Mouse (Mus musculus) MEL (cell line): ENCODE measurements around the gene Col1a1. TPM values are rescaled to one million over a fixed set of nuclear protein-coding genes. Genes with fewer than 3 reads are reported as not detected.

Source experiments
- DNase-seq: peaks from one replicate; pipeline ENCODE4 v3.0.0; 2011; ENCODE audit warnings: low read depth, low spot score
- H3K27ac ChIP-seq: 2 replicates; pipeline ENCODE4 v1.5.1; 2012; ENCODE audit warnings: low read depth, mild to moderate bottlenecking, control low read depth, low read length, moderate library complexity; ENCODE audit not compliant: control insufficient read depth
- H3K27me3 ChIP-seq, 2 experiments: fragments of 150-350 bp in 1 of 2; sonication (generic) in 1 of 2; 2 replicates each; pipeline ENCODE4 v1.6.1; 2012; ENCODE audit warnings: low read length in 2 of 2, mild to moderate bottlenecking in 2 of 2, improper control_type of control experiment in 1 of 2, moderate library complexity in 1 of 2; ENCODE audit not compliant: insufficient read depth in 2 of 2, control insufficient read depth in 1 of 2
- H3K36me3 ChIP-seq, 2 experiments: 2 replicates each; pipeline ENCODE4 v1.6.1; 2012 to 2014; ENCODE audit warnings: low read length in 2 of 2, improper control_type of control experiment in 1 of 2, inconsistent platforms in 1 of 2, mild to moderate bottlenecking in 1 of 2; ENCODE audit not compliant: insufficient read depth in 2 of 2, control insufficient read depth in 1 of 2
- H3K4me1 ChIP-seq, 2 experiments: fragments of 150-350 bp in 1 of 2; sonication (generic) in 1 of 2; 2 replicates each; pipeline ENCODE4 v1.6.1; 2012; ENCODE audit warnings: low read length in 2 of 2, improper control_type of control experiment in 1 of 2, mild to moderate bottlenecking in 1 of 2; ENCODE audit not compliant: insufficient read depth in 2 of 2, control insufficient read depth in 1 of 2
- H3K4me3 ChIP-seq, 2 experiments: fragments of 150-350 bp in 1 of 2; sonication (generic) in 1 of 2; 2 replicates each; pipeline ENCODE4 v1.5.1; 2012; ENCODE audit warnings: low read depth in 2 of 2, low read length in 2 of 2, mild to moderate bottlenecking in 2 of 2, moderate library complexity in 2 of 2, control low read depth in 1 of 2, improper control_type of control experiment in 1 of 2; ENCODE audit not compliant: control insufficient read depth in 1 of 2, insufficient read depth in 1 of 2
- H3K79me2 ChIP-seq: 2 replicates; pipeline ENCODE4 v1.6.1; 2012; ENCODE audit warnings: mild to moderate bottlenecking, low read length, moderate library complexity; ENCODE audit not compliant: control insufficient read depth, poor library complexity, insufficient read depth
- H3K9ac ChIP-seq: 2 replicates; pipeline ENCODE4 v1.6.1; 2012; ENCODE audit warnings: low read depth, mild to moderate bottlenecking, control low read depth, low read length, moderate library complexity; ENCODE audit not compliant: control insufficient read depth, poor library complexity, severe bottlenecking
- H3K9me3 ChIP-seq: fragments of 150-350 bp; sonication (generic); replicated peaks from 2 replicates; pipeline ENCODE4 v1.6.1; 2012; ENCODE audit warnings: mild to moderate bottlenecking, low read length, improper control_type of control experiment, moderate library complexity; ENCODE audit not compliant: insufficient read depth
- BHLHE40 ChIP-seq: IDR thresholded peaks from 2 replicates; pipeline ENCODE4 v1.6.1; 2012; ENCODE audit warnings: low read depth, mild to moderate bottlenecking, inconsistent platforms, low read length, improper control_type of control experiment, borderline replicate concordance
- CHD1 ChIP-seq: IDR thresholded peaks from 2 replicates; pipeline ENCODE4 v1.6.1; 2012; ENCODE audit warnings: low read depth, mild to moderate bottlenecking, inconsistent platforms, low read length, improper control_type of control experiment
- CHD2 ChIP-seq: IDR thresholded peaks from 2 replicates; pipeline ENCODE4 v1.6.1; 2011; ENCODE audit warnings: low read length, improper control_type of control experiment
- CTCF ChIP-seq, 3 experiments: IDR thresholded peaks in 2 of 3; conservative IDR thresholded peaks in 1 of 3; 2 replicates each; pipeline ENCODE4 v1.5.1; 2011 to 2012; ENCODE audit warnings: low read length in 3 of 3, low read depth in 2 of 3, mild to moderate bottlenecking in 2 of 3, improper control_type of control experiment in 1 of 3, inconsistent platforms in 1 of 3, mixed read lengths in 1 of 3, moderate library complexity in 1 of 3; ENCODE audit not compliant: control insufficient read depth in 1 of 3, insufficient read depth in 1 of 3, poor library complexity in 1 of 3, severe bottlenecking in 1 of 3
- ELF1 ChIP-seq: IDR thresholded peaks from 2 replicates; pipeline ENCODE4 v1.6.1; 2014; ENCODE audit warnings: low read depth, mild to moderate bottlenecking, inconsistent platforms, low read length, improper control_type of control experiment, moderate library complexity
- EP300 ChIP-seq, 2 experiments: IDR thresholded peaks; 2 replicates each; pipeline ENCODE4 v1.6.1; 2011; ENCODE audit warnings: improper control_type of control experiment in 2 of 2, low read length in 2 of 2, low read depth in 1 of 2, mild to moderate bottlenecking in 1 of 2
- ETS1 ChIP-seq: IDR thresholded peaks from 2 replicates; pipeline ENCODE4 v1.6.1; 2012; ENCODE audit warnings: low read depth, mild to moderate bottlenecking, inconsistent platforms, low read length, improper control_type of control experiment, moderate library complexity
- GABPA ChIP-seq: IDR thresholded peaks from 2 replicates; pipeline ENCODE4 v1.6.1; 2012; ENCODE audit warnings: low read depth, mild to moderate bottlenecking, inconsistent platforms, low read length, improper control_type of control experiment, moderate library complexity
- GATA1 ChIP-seq: IDR thresholded peaks from 2 replicates; pipeline ENCODE4 v1.6.1; 2011; ENCODE audit warnings: low read depth, low read length, improper control_type of control experiment
- HCFC1 ChIP-seq: IDR thresholded peaks from 2 replicates; pipeline ENCODE4 v1.6.1; 2012; ENCODE audit warnings: low read depth, mild to moderate bottlenecking, inconsistent platforms, low read length, improper control_type of control experiment, moderate library complexity
- JUND ChIP-seq: IDR thresholded peaks from 2 replicates; pipeline ENCODE4 v1.6.1; 2011; ENCODE audit warnings: low read depth, mild to moderate bottlenecking, improper control_type of control experiment, low read length
- KAT2A ChIP-seq: conservative IDR thresholded peaks from 2 replicates; pipeline ENCODE4 v1.6.1; 2012; ENCODE audit warnings: low read depth, low read length, improper control_type of control experiment, inconsistent platforms
- MAX ChIP-seq: IDR thresholded peaks from 2 replicates; pipeline ENCODE4 v1.6.1; 2011; ENCODE audit warnings: low read length, improper control_type of control experiment
- MAZ ChIP-seq: IDR thresholded peaks from 2 replicates; pipeline ENCODE4 v1.6.1; 2012; ENCODE audit warnings: low read depth, mild to moderate bottlenecking, inconsistent platforms, low read length, improper control_type of control experiment
- MEF2A ChIP-seq: IDR thresholded peaks from 2 replicates; pipeline ENCODE4 v1.6.1; 2014; ENCODE audit warnings: low read depth, mild to moderate bottlenecking, inconsistent platforms, low read length, improper control_type of control experiment; ENCODE audit not compliant: poor library complexity, insufficient replicate concordance, severe bottlenecking; ENCODE audit errors: extremely low read depth
- MXI1 ChIP-seq: IDR thresholded peaks from 2 replicates; pipeline ENCODE4 v1.6.1; 2011; ENCODE audit warnings: mild to moderate bottlenecking, low read depth, low read length, improper control_type of control experiment
- MYB ChIP-seq: IDR thresholded peaks from 2 replicates; pipeline ENCODE4 v1.6.1; 2011; ENCODE audit warnings: mild to moderate bottlenecking, low read depth, low read length, improper control_type of control experiment
- MYC ChIP-seq: IDR thresholded peaks from 2 replicates; pipeline ENCODE4 v1.6.1; 2011; ENCODE audit warnings: low read depth, mild to moderate bottlenecking, low read length, improper control_type of control experiment, moderate library complexity
- NELFE ChIP-seq: IDR thresholded peaks from 2 replicates; pipeline ENCODE4 v1.6.1; 2011; ENCODE audit warnings: low read depth, low read length, improper control_type of control experiment
- NRF1 ChIP-seq: IDR thresholded peaks from 2 replicates; pipeline ENCODE4 v1.6.1; 2014; ENCODE audit warnings: low read depth, mild to moderate bottlenecking, inconsistent platforms, low read length, improper control_type of control experiment, moderate library complexity; ENCODE audit not compliant: poor library complexity, insufficient read depth, severe bottlenecking
- POLR2A ChIP-seq, 2 experiments: IDR thresholded peaks; 2 replicates each; pipeline ENCODE4 v1.6.1; 2011 to 2012; ENCODE audit warnings: low read length in 2 of 2, mild to moderate bottlenecking in 2 of 2, control low read depth in 1 of 2, improper control_type of control experiment in 1 of 2, low read depth in 1 of 2, moderate library complexity in 1 of 2; ENCODE audit not compliant: control insufficient read depth in 1 of 2, insufficient read depth in 1 of 2, poor library complexity in 1 of 2
- POLR2AphosphoS2 ChIP-seq: IDR thresholded peaks from 2 replicates; pipeline ENCODE4 v1.6.1; 2011; ENCODE audit warnings: low read length, improper control_type of control experiment
- POLR2AphosphoS5 ChIP-seq: IDR thresholded peaks from 2 replicates; pipeline ENCODE4 v1.6.1; 2012; ENCODE audit warnings: low read depth, borderline replicate concordance, mild to moderate bottlenecking, inconsistent platforms, low read length, moderate library complexity, mixed read lengths
- RAD21 ChIP-seq: IDR thresholded peaks from 2 replicates; pipeline ENCODE4 v1.6.1; 2011; ENCODE audit warnings: mild to moderate bottlenecking, low read depth, low read length, improper control_type of control experiment
- RCOR1 ChIP-seq: IDR thresholded peaks from 2 replicates; pipeline ENCODE4 v1.6.1; 2012; ENCODE audit warnings: low read depth, mild to moderate bottlenecking, inconsistent platforms, low read length, improper control_type of control experiment
- SIN3A ChIP-seq: IDR thresholded peaks from 2 replicates; pipeline ENCODE4 v1.6.1; 2012; ENCODE audit warnings: low read length, improper control_type of control experiment, inconsistent platforms
- SMC3 ChIP-seq: IDR thresholded peaks from 2 replicates; pipeline ENCODE4 v1.6.1; 2011; ENCODE audit warnings: low read depth, low read length, improper control_type of control experiment
- TAL1 ChIP-seq: IDR thresholded peaks from 2 replicates; pipeline ENCODE4 v1.6.1; 2012; ENCODE audit warnings: mild to moderate bottlenecking, inconsistent platforms, low read length, moderate library complexity, mixed read lengths
- TCF12 ChIP-seq: IDR thresholded peaks from 2 replicates; pipeline ENCODE4 v1.6.1; 2014; ENCODE audit warnings: low read depth, mild to moderate bottlenecking, inconsistent platforms, low read length, improper control_type of control experiment, moderate library complexity
- USF1 ChIP-seq: IDR thresholded peaks from 2 replicates; pipeline ENCODE4 v1.6.1; 2014; ENCODE audit warnings: low read depth, mild to moderate bottlenecking, inconsistent platforms, low read length, improper control_type of control experiment, moderate library complexity
- USF2 ChIP-seq, 2 experiments: IDR thresholded peaks; 2 replicates each; pipeline ENCODE4 v1.6.1; 2011 to 2012; ENCODE audit warnings: improper control_type of control experiment in 2 of 2, low read length in 2 of 2, borderline replicate concordance in 1 of 2, inconsistent platforms in 1 of 2, low read depth in 1 of 2, mild to moderate bottlenecking in 1 of 2; ENCODE audit not compliant: insufficient read depth in 1 of 2
- ZC3H11A ChIP-seq: IDR thresholded peaks from 2 replicates; pipeline ENCODE4 v1.6.1; 2012; ENCODE audit warnings: low read depth, mild to moderate bottlenecking, inconsistent platforms, low read length, improper control_type of control experiment
- ZKSCAN1 ChIP-seq: IDR thresholded peaks from 2 replicates; pipeline ENCODE4 v1.6.1; 2012; ENCODE audit warnings: low read depth, mild to moderate bottlenecking, inconsistent platforms, low read length, improper control_type of control experiment, moderate library complexity
- ZNF384 ChIP-seq: IDR thresholded peaks from 2 replicates; pipeline ENCODE4 v1.6.1; 2012; ENCODE audit warnings: low read depth, mild to moderate bottlenecking, inconsistent platforms, low read length, improper control_type of control experiment
- polyA plus RNA-seq, 2 experiments: library from polyadenylated mRNA; stranded (reverse) in 1 of 2; unstranded in 1 of 2; fragments of >175 nt in 1 of 2; fragments of >200 nt in 1 of 2; gene quantifications; 2 replicates each; pipeline versions ENCODE4 v1.2.1 to v1.2.4; 2012; ENCODE audit warnings: low replicate concordance in 2 of 2, low read depth in 1 of 2; ENCODE audit not compliant: insufficient read length in 2 of 2, insufficient read depth in 1 of 2, missing spikeins in 1 of 2
- total RNA-seq: library from RNA; depleted of rRNA; stranded (reverse); fragments of 300-350 nt; gene quantifications from 2 replicates; pipeline ENCODE4 v1.2.3, GENCODE M21; 2012

Gene Col1a1
- total and polyA plus RNA-seq, 3 experiments: 0.12 to 0.61 TPM; not detected in 1

- H3K27me3 ChIP-seq: no peaks in the 10 kb centered on the region
- H3K27ac ChIP-seq: peak within 1 kb of the TSS; percentile 86
- peaks cover 0 to 33% of the 10 kb centered on the region in 2 experiments; a peak in 2 of 4 replicates for H3K36me3 ChIP-seq
- DNase-seq: peak; percentile 93
- peaks cover 62% of the 10 kb centered on the region for H3K79me2 ChIP-seq
- peak within 1 kb of the TSS; percentile 79 to 87 for H3K4me3 ChIP-seq
- no peaks in the 10 kb centered on the region for H3K9me3 ChIP-seq
- H3K9ac ChIP-seq: peak within 1 kb of the TSS; percentile 97
- peaks cover 26 to 50% of the 10 kb centered on the region in 2 experiments for H3K4me1 ChIP-seq
- TF ChIP-seq ZC3H11A (no peak), RAD21 (no peak), BHLHE40 (no peak), USF2 (IDR thresholded peaks at IDR 0.05; ENCODE audit: borderline replicate concordance in 1 of 2, insufficient read depth in 1 of 2, low read depth in 1 of 2, low read length in 2 of 2) (no peak), USF1 (peak; percentile 27; the same call in 1 of the 2 replicates), MYC (0 out of 2 replicates have a peak, but pooled peaks have one; percentile 6), CTCF (IDR thresholded peaks at IDR 0.05 in 2 of 3, conservative IDR thresholded peaks at IDR 0.05 in 1 of 3; ENCODE audit: control insufficient read depth in 1 of 3, insufficient read depth in 1 of 3, low read depth in 2 of 3, low read length in 3 of 3, poor library complexity in 1 of 3, severe bottlenecking in 1 of 3) (peak; percentile 43 to 61 (median 49); a peak in 5 of 6 replicates), KAT2A (peak; percentile 53; the same call in 1 of the 2 replicates), NELFE (peak; percentile 87), ZNF384 (peak; percentile 80), POLR2AphosphoS2 (peak; percentile 91), MEF2A (no peak), MXI1 (peak; percentile 79), TCF12 (peak; percentile 83), TAL1 (no peak), SIN3A (peak; percentile 95), POLR2A (IDR thresholded peaks at IDR 0.05; ENCODE audit: control insufficient read depth in 1 of 2, insufficient read depth in 1 of 2, low read depth in 1 of 2, low read length in 2 of 2, poor library complexity in 1 of 2) (peak; percentile 36 to 85; a peak in 2 of 4 replicates), GABPA (no peak), MYB (0 out of 2 replicates have a peak, but pooled peaks have one; percentile 38), POLR2AphosphoS5 (no peak), EP300 (IDR thresholded peaks at IDR 0.05; ENCODE audit: low read depth in 1 of 2, low read length in 2 of 2) (peak in 1 of 2 experiments; percentile 45; a peak in 3 of 4 replicates), CHD2 (no peak), JUND (no peak), ZKSCAN1 (no peak), CHD1 (peak; percentile 88; the same call in 1 of the 2 replicates), ELF1 (peak; percentile 83), SMC3 (peak; percentile 10; the same call in 1 of the 2 replicates), MAX (peak; percentile 66), ETS1 (peak; percentile 72), HCFC1 (peak; percentile 82), GATA1 (no peak), RCOR1 (0 out of 2 replicates have a peak, but pooled peaks have one; percentile 37), MAZ (peak; percentile 97), NRF1 (0 out of 2 replicates have a peak, but pooled peaks have one; percentile 6)
Measured at GRCm38 (mm10) chr11:94990749-94991577, 54.9 kb downstream of the Col1a1 start, which contains the start of gene Ppp1r9b. Ppp1r9b (plus strand) TSS chr11:94991035.
